Mouse (Mus musculus) spleen, embryonic (tissue): ENCODE measurements around the gene Dnah2.

Experiments used
- CTCF ChIA-PET: fragments of 350-600 bp; sonication (Branson Sonifier 250); formaldehyde crosslinking; loops from one replicate; lab custom pipeline; 2022; lab: Charles Lee

The Dnah2 gene

DNA sequence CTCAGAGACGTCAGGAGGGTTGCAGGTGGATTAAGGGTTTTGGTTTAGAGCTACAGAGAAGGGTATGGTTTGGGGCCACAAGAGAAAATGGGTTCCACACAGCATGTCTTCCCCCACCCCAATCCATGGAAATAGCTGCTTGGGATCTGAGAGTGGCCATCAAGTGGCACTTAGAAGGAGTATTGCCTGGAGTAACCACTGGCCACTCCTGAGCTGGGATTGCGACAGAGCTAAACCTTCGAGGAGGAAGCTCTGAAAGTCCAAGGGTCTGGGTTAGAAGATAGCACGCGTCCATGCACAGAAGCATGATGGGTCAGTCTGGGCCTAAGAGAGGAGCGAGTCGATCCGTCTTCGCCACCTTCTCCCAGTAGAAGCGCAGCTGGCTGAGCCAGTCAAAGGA, 72.1 kb downstream of the Dnah2 start:
- CTCF ChIA-PET, result no interaction called here

DNA sequence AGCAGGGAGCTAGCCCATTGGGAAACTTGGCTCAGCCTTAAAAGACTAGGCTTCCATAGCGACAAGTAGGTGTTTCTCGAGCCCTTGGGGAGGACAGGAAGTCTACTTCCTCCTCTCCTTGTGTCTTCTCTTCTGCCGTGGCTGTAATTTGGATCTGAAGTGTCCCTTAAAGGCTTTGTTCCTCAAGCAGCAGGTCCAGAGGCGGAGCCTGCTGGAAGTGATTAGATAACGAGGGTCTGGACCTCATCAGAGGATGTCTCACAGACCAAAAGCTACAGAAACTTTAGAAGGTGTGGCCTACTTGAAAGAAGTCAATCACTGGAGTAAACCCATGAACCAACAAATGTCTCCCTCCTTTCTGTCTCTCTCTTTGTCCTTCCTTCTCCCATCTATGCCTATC, 74.2 kb downstream of the Dnah2 start:
- CTCF ChIA-PET, result no interaction called here

DNA sequence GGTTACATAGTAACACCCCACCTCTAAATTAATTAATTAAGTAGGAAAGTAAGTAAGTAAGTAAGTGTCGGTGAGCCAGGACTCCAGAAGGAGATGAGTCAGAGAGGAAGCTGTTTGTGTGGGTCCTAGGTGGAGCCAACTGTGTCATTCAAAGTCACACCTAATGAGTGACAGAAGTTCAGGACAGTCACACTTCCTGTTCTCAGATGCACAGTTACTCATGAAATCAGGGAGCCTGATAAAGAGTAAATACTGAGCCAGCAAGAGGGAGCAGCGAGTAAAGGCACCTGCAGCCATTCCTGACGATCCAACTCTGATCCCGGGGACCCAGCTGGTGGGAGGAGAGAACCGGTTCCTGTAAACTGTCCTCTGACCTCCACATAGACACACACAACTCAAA, 76.2 kb downstream of the Dnah2 start:
- CTCF ChIA-PET, result interaction anchor here (0.5 kb wide), 1 partner anchor 11 kb away, joined by 10 read pairs; no protein-coding TSS in a partner anchor

DNA sequence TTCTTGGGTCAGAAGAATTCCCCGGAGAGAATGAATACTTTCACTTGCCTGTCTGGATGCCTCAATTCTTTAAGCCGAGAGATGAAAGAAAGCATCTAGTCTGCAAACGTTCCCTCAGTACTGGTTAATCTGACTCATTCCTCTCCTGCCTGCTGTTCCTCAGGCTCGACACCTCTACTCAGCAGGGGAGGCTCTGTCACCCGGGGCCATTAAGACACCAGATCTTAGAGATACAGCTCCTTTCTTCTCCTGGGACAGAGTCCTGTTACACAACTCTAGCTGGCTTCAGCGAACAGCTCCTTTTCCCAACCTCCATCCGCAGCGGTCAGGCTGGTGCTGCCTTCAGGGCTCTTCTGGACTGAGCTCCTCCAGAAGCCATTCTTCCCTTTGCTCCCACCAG, 77.4 kb downstream of the Dnah2 start:
- CTCF ChIA-PET, result no interaction called here

DNA sequence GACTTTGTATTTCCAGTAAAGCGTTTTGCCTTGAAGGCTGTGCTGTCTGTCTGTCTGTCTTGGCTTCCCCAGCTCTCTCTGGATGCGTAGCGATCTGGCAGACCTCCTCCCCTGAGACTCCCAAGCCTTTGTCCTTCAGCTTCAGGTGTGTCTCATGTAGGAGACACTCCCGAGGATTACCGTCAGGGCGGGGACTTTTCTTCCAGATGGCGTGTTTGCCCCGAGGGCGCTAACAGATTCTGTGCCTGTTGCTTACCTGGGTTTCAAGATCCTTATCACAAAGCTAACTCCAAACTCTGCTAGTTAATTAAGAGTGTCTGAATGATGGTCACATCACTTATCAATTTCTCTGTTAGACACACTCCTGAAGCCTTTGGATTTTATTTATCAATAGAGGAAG, 79.6 kb downstream of the Dnah2 start:
- CTCF ChIA-PET, result interaction anchor here (0.7 kb wide), 1 partner anchor 32 kb away, joined by 3 read pairs; no protein-coding TSS in a partner anchor

DNA sequence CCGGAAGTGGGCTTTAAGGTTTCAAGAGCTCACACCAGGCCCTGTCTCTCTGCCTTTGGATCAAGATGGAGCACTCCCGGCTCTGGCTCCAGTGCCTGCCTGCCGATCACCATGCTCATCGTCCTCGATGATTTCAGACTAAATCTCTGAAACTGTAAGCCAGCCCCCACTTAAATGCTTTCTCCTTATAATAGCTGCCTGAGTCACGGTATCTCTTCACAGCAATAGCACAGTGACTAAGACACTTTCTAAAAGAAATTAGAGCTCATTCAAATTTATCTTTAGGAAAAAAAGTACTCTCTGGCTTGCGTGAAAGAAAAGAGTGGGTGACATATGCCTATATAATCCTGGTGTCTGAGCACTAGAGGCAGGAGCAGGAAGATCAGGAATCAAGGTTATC, 84.9 kb downstream of the Dnah2 start:
- CTCF ChIA-PET, result no interaction called here

DNA sequence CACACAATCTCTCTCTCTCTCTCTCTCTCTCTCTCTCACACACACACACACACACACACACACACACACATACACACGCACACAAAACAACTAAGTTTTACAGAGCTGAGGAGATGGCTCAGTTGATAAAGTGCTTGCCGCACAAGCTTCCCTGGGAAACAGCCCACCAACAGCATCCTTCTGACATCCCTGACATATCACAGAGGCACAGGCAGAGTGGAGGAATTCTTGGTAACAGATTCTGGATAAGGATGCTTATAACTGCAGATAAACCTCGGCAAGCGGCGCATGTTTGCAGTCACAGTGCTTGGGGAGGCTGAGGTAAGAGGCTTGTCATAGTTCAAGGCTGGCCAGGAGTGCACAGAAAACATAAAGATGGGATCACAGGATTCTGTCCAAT, 87.3 kb downstream of the Dnah2 start:
- CTCF ChIA-PET, result interaction anchor here (0.5 to 0.7 kb wide), 3 partner anchors 11 to 194 kb away, joined by 3 to 10 read pairs (median 6); partner anchors contain the start of gene Sox15

DNA sequence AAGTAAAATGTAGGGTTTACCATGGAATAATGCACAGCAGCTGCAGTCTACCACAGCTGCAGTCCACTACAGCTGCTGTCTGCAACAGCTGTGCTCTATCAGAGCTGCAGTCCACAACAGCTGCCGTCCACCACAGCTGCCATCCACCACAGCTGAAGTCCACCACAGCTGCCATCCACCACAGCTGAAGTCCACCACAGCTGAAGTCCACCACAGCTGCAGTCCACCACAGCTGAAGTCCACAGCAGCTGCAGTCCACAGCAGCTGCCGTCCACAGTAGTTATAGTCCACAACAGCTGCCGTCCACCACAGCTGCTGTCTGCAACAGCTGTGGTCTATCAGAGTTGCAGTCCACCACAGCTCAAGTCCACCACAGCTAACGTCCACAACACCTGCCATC, 89.0 kb downstream of the Dnah2 start:
- CTCF ChIA-PET, result no interaction called here

DNA sequence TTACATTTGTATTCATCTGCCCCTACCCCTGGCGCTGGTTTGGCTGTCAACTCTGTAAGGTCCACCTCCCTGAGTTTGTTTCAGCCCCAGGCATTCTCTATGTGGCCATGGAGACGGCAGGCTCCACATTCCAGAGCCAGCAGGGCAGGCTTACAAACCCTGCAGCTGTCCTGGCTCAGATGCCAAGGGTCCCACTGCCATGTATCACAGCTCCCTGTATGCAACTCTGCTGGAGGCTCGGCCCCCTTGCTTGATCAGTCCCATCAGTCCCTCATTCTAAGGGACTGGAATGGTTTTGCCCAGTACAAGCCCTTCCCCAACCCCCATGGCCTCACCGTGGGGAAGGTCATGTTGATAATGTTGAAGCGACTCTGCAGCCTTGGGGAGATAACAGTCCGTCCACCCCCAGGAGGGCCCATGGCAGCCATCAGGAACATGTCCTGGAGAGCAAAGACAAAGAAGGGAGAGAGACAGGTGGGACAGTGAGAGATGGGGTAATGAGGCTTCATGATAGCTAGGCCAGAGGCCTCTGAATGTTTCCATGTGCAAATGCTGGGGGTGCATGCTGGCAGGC, 91.8 kb downstream of the Dnah2 start:
- CTCF ChIA-PET, result no interaction called here

DNA sequence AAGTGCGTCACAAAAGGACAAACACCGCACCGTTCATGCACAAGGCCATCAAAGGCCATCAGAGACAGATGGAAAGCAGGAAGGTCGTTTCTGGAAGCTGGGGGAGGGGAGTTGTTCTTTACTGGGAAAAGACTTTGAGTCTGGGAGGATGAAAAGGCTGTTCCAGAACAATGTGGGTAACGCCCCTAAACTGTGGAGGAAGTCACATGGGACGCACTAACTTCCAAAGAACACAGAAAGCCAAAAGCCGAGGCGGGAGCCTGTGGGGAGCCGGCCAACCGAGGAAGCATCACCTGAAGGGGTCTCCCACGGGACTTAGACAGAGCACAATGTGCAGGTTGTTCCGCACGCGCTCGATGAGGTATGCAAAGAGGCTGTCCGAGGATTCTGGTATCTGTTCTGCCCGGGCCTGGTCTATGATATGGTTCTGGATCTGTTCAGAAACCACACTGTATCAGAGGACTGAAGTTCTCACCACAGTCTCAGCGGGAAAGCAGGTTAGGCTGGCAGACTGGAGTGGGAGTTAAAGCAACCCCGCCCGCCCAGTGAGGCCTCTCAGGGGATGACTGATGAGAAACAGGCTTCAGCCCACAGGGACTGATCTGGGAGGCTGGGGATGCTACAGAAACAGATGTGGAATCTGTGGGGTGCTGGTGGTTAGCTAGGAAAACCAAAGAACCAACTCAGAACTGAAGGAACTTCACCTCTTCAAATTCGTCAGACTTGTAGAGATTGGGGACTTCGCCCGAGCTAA, 96.6 kb downstream of the Dnah2 start:
- CTCF ChIA-PET, result no interaction called here

DNA sequence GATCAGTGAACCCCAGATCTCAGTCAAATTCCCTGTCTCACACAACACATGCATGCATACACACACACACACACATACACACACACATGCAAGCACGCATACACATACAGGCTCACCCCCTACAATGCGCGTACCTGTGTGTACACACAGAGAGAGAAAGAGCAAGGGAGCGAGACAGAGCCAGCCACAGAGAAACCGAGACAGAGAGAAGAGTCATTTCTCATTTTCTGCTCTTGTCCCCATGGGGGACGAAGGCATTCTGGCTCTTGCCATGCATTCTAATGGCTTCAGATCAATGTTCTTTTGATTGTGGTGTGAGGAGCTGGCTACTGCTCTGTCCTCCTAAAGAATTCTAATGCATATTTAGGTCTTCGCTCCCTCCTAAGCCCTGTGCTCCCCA, 101.6 kb downstream of the Dnah2 start:
- CTCF ChIA-PET, result no interaction called here

DNA sequence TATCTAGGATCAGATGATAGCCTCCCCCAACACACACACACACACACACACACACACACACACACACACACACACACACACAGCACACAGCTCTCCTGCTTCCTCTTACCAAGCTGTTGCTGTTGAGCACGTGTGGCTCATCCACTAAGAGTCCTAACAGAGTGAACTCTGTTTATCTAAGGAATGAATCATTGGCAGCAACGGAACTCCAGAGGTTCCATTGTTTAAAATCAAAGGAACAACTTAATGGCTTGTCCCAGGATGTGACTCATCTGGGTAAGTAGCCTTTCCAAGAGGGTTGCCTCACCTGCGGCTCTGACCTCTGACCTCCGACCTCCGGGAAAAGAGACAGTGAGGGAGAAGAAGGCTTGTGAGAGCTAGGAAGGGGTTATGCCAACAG, 105.6 kb downstream of the Dnah2 start:
- CTCF ChIA-PET, result no interaction called here

DNA sequence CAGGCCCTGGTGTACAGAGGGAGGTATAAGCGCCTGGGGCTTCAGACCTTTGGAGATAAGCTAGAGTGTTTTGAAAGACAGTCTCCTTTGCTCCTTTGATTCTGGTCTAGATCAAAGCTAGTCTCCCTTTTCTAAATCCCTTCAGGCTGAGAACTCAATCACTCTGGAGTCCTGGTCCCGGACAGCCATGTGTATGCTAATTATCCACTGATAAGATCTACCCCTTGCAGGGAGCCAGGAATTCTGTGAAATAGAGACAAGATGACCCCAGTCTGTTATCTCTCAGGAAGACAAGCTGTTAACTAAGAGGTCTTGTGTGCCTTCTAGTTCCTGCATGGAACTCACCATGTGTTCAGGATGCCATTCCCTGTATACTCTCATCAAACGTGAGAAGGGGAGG, 111.6 kb downstream of the Dnah2 start:
- CTCF ChIA-PET, result interaction anchor here (0.5 kb wide), 1 partner anchor 32 kb away, joined by 3 read pairs; no protein-coding TSS in a partner anchor

DNA sequence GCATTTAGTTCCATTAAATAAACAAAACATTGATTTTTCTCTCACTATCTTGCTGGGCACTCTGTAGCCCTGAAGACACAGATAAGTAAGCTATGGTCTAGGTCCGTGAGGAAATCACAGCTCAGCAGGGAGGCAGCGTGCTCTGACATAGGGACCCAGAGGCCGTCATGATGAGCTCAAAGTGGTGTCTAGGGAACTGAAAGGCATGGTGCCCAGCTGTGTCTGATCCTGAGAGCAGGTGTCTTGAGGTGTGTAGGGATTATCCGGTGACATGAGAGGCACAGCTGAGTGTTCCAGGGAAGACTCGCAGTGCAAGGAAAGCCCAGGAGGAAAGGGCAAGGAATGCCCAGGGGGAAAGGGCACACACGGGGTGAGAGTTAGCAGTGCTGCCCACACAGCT, 115.7 kb downstream of the Dnah2 start:
- CTCF ChIA-PET, result no interaction called here

DNA sequence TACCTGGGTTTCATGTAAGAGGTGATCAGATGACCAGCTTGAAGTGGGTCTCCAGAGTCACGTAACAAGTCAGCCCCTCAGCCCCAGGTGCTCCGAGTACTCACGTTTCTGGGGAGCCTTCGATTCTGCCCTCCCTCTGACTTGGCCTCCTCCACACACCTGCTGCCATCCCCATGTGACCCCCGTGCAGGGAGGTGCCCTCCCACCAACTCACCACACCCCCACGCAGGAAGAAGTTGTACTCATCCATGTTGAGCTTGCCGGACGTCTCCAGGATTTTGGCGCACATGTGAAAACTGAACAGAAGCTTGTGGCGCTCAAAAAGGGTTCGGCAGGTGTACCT, 116.3 kb downstream of the Dnah2 start:
- CTCF ChIA-PET, result interaction anchor here (0.6 to 1.0 kb wide), 6 partner anchors 13 to 101 kb away, joined by 3 to 6 read pairs (median 4); partner anchors contain the start of genes Cyb5d1 and Naa38

DNA sequence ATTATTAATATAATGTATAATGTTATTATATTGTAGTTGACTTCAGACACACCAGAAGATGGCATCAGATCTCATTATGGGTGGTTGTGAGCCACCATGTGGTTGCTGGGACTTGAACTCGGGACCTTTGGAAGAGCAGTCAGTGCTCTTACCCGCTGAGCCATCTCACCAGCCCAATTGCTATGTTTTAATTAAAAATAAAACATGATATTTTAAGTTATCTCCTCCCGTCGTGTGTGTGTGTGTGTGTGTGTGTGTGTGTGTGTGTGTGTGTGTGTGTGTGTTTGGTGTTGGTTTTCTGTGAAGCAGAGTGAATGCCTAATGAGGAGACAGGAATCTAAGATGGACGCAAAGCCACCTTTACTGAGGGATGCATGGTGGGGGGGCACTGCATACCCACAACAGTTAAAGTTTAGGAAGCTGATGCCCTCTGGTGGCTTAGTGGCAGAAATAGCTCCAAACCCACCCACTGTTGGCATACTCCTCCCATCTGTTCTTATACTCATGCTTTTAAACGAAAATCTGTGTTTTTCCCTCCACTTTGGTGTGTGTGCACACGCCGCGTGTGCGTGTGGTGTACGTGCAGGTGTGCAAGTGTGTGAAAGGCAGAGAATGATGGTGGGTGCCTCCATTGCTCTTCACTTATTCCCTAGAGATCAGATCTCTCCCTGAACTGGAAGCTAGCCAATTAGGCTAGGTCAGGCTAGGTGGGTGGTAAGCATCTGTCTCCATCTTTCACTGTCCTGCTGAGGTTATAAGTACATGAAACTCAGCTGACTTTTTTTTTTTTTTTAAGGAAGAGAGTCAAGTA, 116.9 kb downstream of the Dnah2 start:
- CTCF ChIA-PET, result interaction anchor here (0.6 to 1.0 kb wide), 8 partner anchors 12 to 101 kb away, joined by 3 to 7 read pairs (median 4); partner anchors contain the start of genes Cyb5d1 and Naa38

DNA sequence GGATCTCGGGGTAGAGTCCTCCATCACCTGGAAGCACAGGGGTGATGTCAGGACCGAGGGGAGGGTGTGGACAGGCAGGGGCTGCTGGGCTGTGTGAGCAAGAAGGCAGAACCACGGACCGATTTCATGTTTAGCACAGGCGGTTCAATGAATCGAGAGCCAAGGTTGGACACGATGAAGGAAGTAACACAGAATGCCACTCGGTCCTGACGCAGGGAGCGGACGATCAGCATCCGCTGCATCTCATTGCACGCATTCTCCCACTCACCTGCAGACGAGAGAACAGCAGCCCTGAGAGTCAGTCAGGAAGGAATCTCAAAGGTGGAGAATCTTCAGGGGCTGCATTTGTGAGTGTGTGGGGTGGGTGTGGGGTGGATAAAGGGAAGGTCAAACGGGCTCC, 118.3 kb downstream of the Dnah2 start:
- CTCF ChIA-PET, result interaction anchor here (1.1 kb wide), 1 partner anchor 24 kb away, joined by 3 read pairs; no protein-coding TSS in a partner anchor

DNA sequence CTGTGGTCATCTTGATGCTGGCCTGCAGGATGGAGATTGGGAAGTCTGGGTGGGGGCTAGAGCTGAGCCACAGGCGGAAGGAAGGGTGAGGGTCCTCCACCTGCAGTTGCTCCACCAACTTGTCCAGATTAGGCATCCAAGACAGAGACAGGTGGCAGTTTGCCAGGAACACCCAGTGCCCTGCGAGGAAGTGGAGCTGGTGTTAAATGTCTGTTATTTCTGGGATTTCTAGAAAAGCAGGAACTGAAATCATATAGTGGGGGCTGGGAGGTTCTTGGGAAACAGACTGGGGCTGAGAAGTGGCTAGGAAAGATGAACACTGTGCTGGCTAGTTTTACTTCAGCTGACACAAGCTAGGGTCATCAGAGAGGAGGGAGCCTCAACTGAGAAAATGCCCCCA, 119.6 kb downstream of the Dnah2 start:
- CTCF ChIA-PET, result interaction anchor here (1.1 to 1.5 kb wide), 2 partner anchors 22 to 36 kb away, joined by 3 read pairs; no protein-coding TSS in a partner anchor

DNA sequence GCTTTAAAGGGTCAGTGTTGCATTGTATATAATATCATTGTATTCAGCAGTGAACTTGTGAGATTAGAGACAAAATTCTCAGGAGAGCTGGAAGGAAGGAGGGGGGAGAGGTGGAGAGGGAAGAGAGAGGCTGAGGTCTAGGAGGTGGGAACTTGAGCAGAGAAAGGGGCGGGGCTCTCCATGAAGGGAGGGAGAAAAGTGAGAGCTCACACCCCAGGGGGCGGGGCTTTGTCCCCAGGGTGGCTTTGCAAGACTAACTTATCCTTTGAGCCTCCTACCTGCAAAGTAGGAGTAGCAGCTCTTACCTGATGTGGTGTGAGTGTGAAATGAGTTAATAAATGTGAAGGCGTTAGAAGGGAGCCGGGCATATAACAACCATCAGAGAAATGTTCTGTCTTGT, 120.2 kb downstream of the Dnah2 start:
- CTCF ChIA-PET, result interaction anchor here (1.5 kb wide), 1 partner anchor 35 kb away, joined by 3 read pairs; no protein-coding TSS in a partner anchor

DNA sequence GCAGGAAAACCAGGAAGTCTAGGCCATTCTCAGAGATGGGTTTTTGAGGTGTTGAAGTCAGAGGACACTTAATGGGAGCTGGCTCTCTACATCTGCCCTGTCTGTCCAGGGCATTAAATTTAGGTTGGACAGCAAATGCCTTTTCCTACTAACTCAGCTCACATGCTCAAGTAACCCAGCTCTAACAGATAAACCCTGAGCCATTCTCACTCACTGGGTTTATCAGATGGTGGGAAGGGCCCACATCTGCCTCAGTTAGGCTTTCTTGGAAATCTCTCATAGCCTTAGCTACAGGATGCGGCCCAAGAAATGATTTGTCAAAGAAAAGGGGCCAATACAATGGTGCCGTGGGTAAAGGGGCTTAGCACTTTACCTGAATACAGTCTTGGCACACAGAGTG, 122.7 kb downstream of the Dnah2 start:
- CTCF ChIA-PET, result no interaction called here

DNA sequence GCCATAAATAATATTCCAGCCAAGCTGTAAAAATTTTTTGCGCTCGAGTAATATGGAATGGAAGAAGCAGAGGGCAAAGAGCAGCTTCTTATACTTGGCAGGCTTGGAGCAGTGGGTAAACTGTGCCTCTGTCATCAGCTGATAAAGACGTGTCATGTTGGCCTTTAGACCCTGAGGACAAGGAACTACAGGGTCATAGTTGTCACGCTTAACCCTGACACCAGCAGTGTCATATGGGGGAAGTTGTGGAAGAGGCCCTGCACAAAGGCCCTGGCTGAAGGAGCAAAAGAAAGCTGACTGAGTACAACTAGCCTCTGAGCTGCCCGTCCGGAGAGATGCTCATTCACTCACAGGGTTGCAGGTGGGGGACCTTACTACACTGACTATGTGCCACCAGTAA, 125.0 kb downstream of the Dnah2 start:
- CTCF ChIA-PET, result interaction anchor here (0.5 to 0.6 kb wide), 2 partner anchors 25 to 126 kb away, joined by 3 to 4 read pairs; no protein-coding TSS in a partner anchor

DNA sequence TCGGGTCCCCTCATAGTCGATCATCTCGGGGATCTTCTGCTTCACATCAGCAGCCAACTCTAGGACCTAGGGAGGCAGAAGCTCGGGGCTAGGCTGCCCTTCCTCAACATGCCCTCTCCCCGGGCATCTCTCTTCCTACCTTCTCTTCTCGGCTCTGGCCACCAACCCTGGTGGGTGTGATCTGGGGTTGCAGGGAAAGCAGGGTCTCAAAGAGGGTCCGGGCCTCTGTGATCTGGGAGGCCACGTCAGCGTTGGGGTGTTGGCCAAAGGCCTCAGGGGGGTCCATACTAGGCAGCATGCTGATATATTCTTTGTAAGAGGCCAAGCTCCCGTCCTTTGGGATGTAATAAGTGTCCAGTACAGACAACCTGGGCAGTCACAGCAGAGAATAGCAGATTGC, 126.1 kb downstream of the Dnah2 start:
- CTCF ChIA-PET, result interaction anchor here (1.2 kb wide), 1 partner anchor 53 kb away, joined by 8 read pairs; no protein-coding TSS in a partner anchor
